Mouse (Mus musculus) hindbrain, embryonic 15.5 days (tissue): ENCODE data around the gene Rtl1. TPM values are rescaled to one million over a fixed set of nuclear protein-coding genes. Genes with fewer than 3 reads are reported as not detected.

Experiments used
- ATAC-seq: fragments of 200-750 bp; cut with Nextera tagmentation; 2 replicates; pipeline ENCODE4 v1.8.0; 2017; ENCODE audit warnings: low read depth, moderate number of reproducible peaks, moderate TSS enrichment; ENCODE audit not compliant: low FRiP score
- H3K27ac ChIP-seq: fragments of 300-500 bp; sonication (generic); replicated peaks from 2 replicates; pipeline ENCODE4 v1.5.1; 2015; ENCODE audit warnings: mild to moderate bottlenecking, inconsistent platforms
- H3K27me3 ChIP-seq: fragments of 300-500 bp; sonication (generic); 2 replicates; pipeline ENCODE4 v1.6.1; 2015; ENCODE audit warnings: control low read depth, inconsistent platforms
- H3K36me3 ChIP-seq: fragments of 300-500 bp; sonication (generic); 2 replicates; pipeline ENCODE4 v1.6.1; 2015; ENCODE audit warnings: control low read depth, inconsistent platforms
- H3K4me1 ChIP-seq: fragments of 300-500 bp; sonication (generic); replicated peaks from 2 replicates; pipeline ENCODE4 v1.6.1; 2015; ENCODE audit warnings: control low read depth, inconsistent platforms
- H3K4me2 ChIP-seq: fragments of 300-500 bp; sonication (generic); 2 replicates; pipeline ENCODE4 v1.6.1; 2015; ENCODE audit warnings: moderate library complexity, mild to moderate bottlenecking, inconsistent platforms
- H3K4me3 ChIP-seq: fragments of 300-500 bp; sonication (generic); 2 replicates; pipeline ENCODE4 v1.5.1; 2015; ENCODE audit warnings: mild to moderate bottlenecking, inconsistent platforms
- H3K9ac ChIP-seq: fragments of 300-500 bp; sonication (generic); 2 replicates; pipeline ENCODE4 v1.6.1; 2015; ENCODE audit warnings: inconsistent platforms
- H3K9me3 ChIP-seq: fragments of 300-500 bp; sonication (generic); 2 replicates; pipeline ENCODE4 v1.6.1; 2016; ENCODE audit warnings: control low read depth, inconsistent platforms
- WGBS: fragments of 180-500 bp; shearing (Covaris S2); methylation state at CpG from one replicate; pipeline ENCODE4 v1.1.7; 2015; 5-methylcytosine and 5-hydroxymethylcytosine counted together
- polyA plus RNA-seq: library from polyadenylated mRNA; unstranded; fragments of >200 nt; fragmentation: Nextera tagmentation; extraction: Ambion mirVana; gene quantifications from 2 replicates; pipeline ENCODE4 v1.2.1, GENCODE M21; 2015

The Rtl1 gene
- 1.8 and 1.9 TPM in 2 replicates for polyA plus RNA-seq

- WGBS: 85% methylated on average over 7 of the region's 7 CpGs
- Histone ChIP-seq H3K27ac (no peak within 1 kb of the TSS), H3K9ac (no peak within 1 kb of the TSS), H3K9me3 (no peaks in the 10 kb centered on the region), H3K4me3 (no peak within 1 kb of the TSS), H3K4me2 (no peak within 1 kb of the TSS), H3K27me3 (no peaks in the 10 kb centered on the region), H3K4me1 (peaks cover 17% of the 10 kb centered on the region), H3K36me3 (peaks cover 34% of the 10 kb centered on the region)
- no peak for ATAC-seq
Observed at GRCm38 (mm10) chr12:109600230-109600629, at the start of gene Rtl1. Gene Rtl1, minus strand, starts transcription at chr12:109600330.

GRCm38 (mm10) chr12:109640560-109641167, 40.5 kb upstream of the Rtl1 start:
- no peak overlapping the region for H3K4me3 ChIP-seq
- no peak for ATAC-seq
- H3K4me2 ChIP-seq: no peak overlapping the region
- H3K4me1 ChIP-seq: 0 out of 2 replicates have a peak, but pooled peaks cover 4% of the 10 kb centered on the region
- H3K27me3 ChIP-seq: no peaks in the 10 kb centered on the region
- 0 out of 2 replicates have a peak, but pooled peaks cover 5% of the 10 kb centered on the region for H3K36me3 ChIP-seq
- H3K9ac ChIP-seq: no peak overlapping the region
- 6% methylated on average over 3 of the region's 3 CpGs for WGBS
- no peaks in the 10 kb centered on the region for H3K9me3 ChIP-seq
- H3K27ac ChIP-seq: no peak overlapping the region

- Histone ChIP-seq H3K27me3 (no peaks in the 10 kb centered on the region), H3K36me3 (no peaks in the 10 kb centered on the region; the same call in 1 of the 2 replicates), H3K4me1 (no peaks in the 10 kb centered on the region), H3K27ac (no peak overlapping the region), H3K9ac (no peak overlapping the region), H3K9me3 (no peaks in the 10 kb centered on the region), H3K4me2 (no peak overlapping the region), H3K4me3 (no peak overlapping the region)
- no peak for ATAC-seq
- WGBS: 29% methylated on average over 3 of the region's 3 CpGs
Observed at GRCm38 (mm10) chr12:109632035-109632434, 31.9 kb upstream of the Rtl1 start.

- Histone ChIP-seq H3K4me3 (no peak overlapping the region), H3K4me2 (no peak overlapping the region), H3K9me3 (no peaks in the 10 kb centered on the region), H3K27me3 (no peaks in the 10 kb centered on the region), H3K4me1 (no peaks in the 10 kb centered on the region), H3K9ac (no peak overlapping the region), H3K36me3 (peaks cover 9% of the 10 kb centered on the region), H3K27ac (no peak overlapping the region)
- ATAC-seq: no peak
- 74% methylated on average over 1 of the region's 1 CpGs for WGBS
Observed at GRCm38 (mm10) chr12:109628887-109629286, 28.8 kb upstream of the Rtl1 start.

- Histone ChIP-seq H3K27me3 (no peaks in the 10 kb centered on the region), H3K4me2 (no peak overlapping the region), H3K36me3 (peaks cover 12% of the 10 kb centered on the region), H3K9me3 (no peaks in the 10 kb centered on the region), H3K4me1 (no peaks in the 10 kb centered on the region), H3K27ac (no peak overlapping the region), H3K9ac (no peak overlapping the region), H3K4me3 (no peak overlapping the region)
- WGBS: 92% methylated on average over 5 of the region's 5 CpGs
- ATAC-seq: no peak
Observed at GRCm38 (mm10) chr12:109626910-109627309, 26.8 kb upstream of the Rtl1 start.

- peaks cover 14% of the 10 kb centered on the region for H3K36me3 ChIP-seq
- 80% methylated on average over 3 of the region's 3 CpGs for WGBS
Observed at GRCm38 (mm10) chr12:109620196-109620595, 20.1 kb upstream of the Rtl1 start.

GRCm38 (mm10) chr12:109617993-109618392, 17.9 kb upstream of the Rtl1 start:
- Histone ChIP-seq H3K4me1 (peaks cover 6% of the 10 kb centered on the region; the same call in 1 of the 2 replicates), H3K36me3 (peaks cover 18% of the 10 kb centered on the region), H3K9ac (no peak overlapping the region), H3K27ac (no peak overlapping the region), H3K4me2 (no peak overlapping the region), H3K4me3 (no peak overlapping the region), H3K9me3 (no peaks in the 10 kb centered on the region), H3K27me3 (no peaks in the 10 kb centered on the region)
- no peak for ATAC-seq
- WGBS: 88% methylated on average over 14 of the region's 14 CpGs

More at GRCm38 (mm10) chr12:109620196-109620595, 20.1 kb upstream of the Rtl1 start:
- no peaks in the 10 kb centered on the region for H3K9me3 ChIP-seq
- no peak overlapping the region for H3K9ac ChIP-seq
- 0 out of 2 replicates have a peak, but pooled peaks cover 6% of the 10 kb centered on the region for H3K4me1 ChIP-seq
- no peak overlapping the region for H3K4me3 ChIP-seq
- ATAC-seq: no peak
- no peak overlapping the region for H3K27ac ChIP-seq
- H3K4me2 ChIP-seq: no peak overlapping the region
- no peaks in the 10 kb centered on the region for H3K27me3 ChIP-seq

GRCm38 (mm10) chr12:109617126-109617525, 17.0 kb upstream of the Rtl1 start:
- Histone ChIP-seq H3K27me3 (no peaks in the 10 kb centered on the region), H3K36me3 (peaks cover 17% of the 10 kb centered on the region)
- peak; percentile 43; the same call in 1 of the 2 replicates for ATAC-seq

GRCm38 (mm10) chr12:109615371-109615770, 15.2 kb upstream of the Rtl1 start:
- Histone ChIP-seq H3K27ac (no peak overlapping the region), H3K4me3 (no peak overlapping the region), H3K36me3 (peaks cover 23% of the 10 kb centered on the region), H3K27me3 (no peaks in the 10 kb centered on the region), H3K4me1 (peaks cover 6% of the 10 kb centered on the region; the same call in 1 of the 2 replicates), H3K4me2 (no peak overlapping the region), H3K9ac (no peak overlapping the region), H3K9me3 (no peaks in the 10 kb centered on the region)
- ATAC-seq: no peak
- 62% methylated on average over 8 of the region's 8 CpGs for WGBS

More at GRCm38 (mm10) chr12:109617126-109617525, 17.0 kb upstream of the Rtl1 start:
- Histone ChIP-seq H3K9me3 (no peaks in the 10 kb centered on the region), H3K9ac (no peak overlapping the region), H3K4me2 (peak overlapping the region; percentile 27), H3K4me3 (no peak overlapping the region), H3K4me1 (peaks cover 6% of the 10 kb centered on the region; the same call in 1 of the 2 replicates), H3K27ac (no peak overlapping the region)
- 19% methylated on average over 15 of the region's 15 CpGs for WGBS

GRCm38 (mm10) chr12:109614416-109614815, 14.3 kb upstream of the Rtl1 start:
- no peak for ATAC-seq
- H3K27me3 ChIP-seq: no peaks in the 10 kb centered on the region
- no peaks in the 10 kb centered on the region for H3K9me3 ChIP-seq
- H3K9ac ChIP-seq: no peak overlapping the region
- H3K27ac ChIP-seq: no peak overlapping the region
- H3K36me3 ChIP-seq: peaks cover 33% of the 10 kb centered on the region
- H3K4me3 ChIP-seq: no peak overlapping the region
- 33% methylated on average over 10 of the region's 10 CpGs for WGBS
- peaks cover 6% of the 10 kb centered on the region; the same call in 1 of the 2 replicates for H3K4me1 ChIP-seq
- H3K4me2 ChIP-seq: no peak overlapping the region

- 51% methylated on average over 34 of the region's 34 CpGs for WGBS
- Histone ChIP-seq H3K27ac (no peak overlapping the region), H3K9ac (no peak overlapping the region), H3K36me3 (peaks cover 45% of the 10 kb centered on the region), H3K4me3 (peak overlapping the region; percentile 21), H3K9me3 (no peaks in the 10 kb centered on the region), H3K27me3 (no peaks in the 10 kb centered on the region), H3K4me2 (peak overlapping the region; percentile 43), H3K4me1 (peaks cover 10% of the 10 kb centered on the region; the same call in 1 of the 2 replicates)
- no peak for ATAC-seq
Observed at GRCm38 (mm10) chr12:109612392-109613385, 12.6 kb upstream of the Rtl1 start.
